Mouse (Mus musculus): ENCODE measurements around the gene Dscaml1. TPM values are rescaled to one million over a fixed set of nuclear protein-coding genes. Genes with fewer than 3 reads are reported as not detected.

Dscaml1 gene
- total RNA-seq, 1 experiment = 1.3 TPM

- Histone ChIP-seq H3K36me3 (ENCODE audit: control insufficient read depth, insufficient read depth, low read length, poor library complexity, severe bottlenecking) (no peaks in the 10 kb centered on the region), H3K9me3 (ENCODE audit: control insufficient read depth, insufficient read depth, low read depth, low read length) (no peaks in the 10 kb centered on the region), H3K27ac (ENCODE audit: insufficient read depth, low read depth, low read length, poor library complexity, severe bottlenecking) (no peak overlapping the region), H3K9ac (ENCODE audit: insufficient read depth, low read depth, low read length, poor library complexity, severe bottlenecking) (no peak overlapping the region), H3K4me3 (ENCODE audit: insufficient read depth in 1 of 2, low read depth in 1 of 2, low read length in 2 of 2, poor library complexity in 1 of 2, severe bottlenecking in 1 of 2) (no peak overlapping the region), H3K4me1 (ENCODE audit: control insufficient read depth in 2 of 2, insufficient read depth in 2 of 2, low read length in 2 of 2, poor library complexity in 1 of 2) (no peaks in the 10 kb centered on the region)
- in situ Hi-C loops (cut with MboI; ENCODE audit: low sequenced_read_pairs in 2 of 2, unreplicated experiment in 2 of 2) = no loop called here
- no peak for DNase-seq (ENCODE audit: low read depth, low spot score)
- TF ChIP-seq MAFK (IDR thresholded peaks at IDR 0.05; ENCODE audit: insufficient read depth, low read depth, low read length) (no peak), ZNF384 (IDR thresholded peaks at IDR 0.05; ENCODE audit: low read depth, low read length) (no peak), HCFC1 (IDR thresholded peaks at IDR 0.05; ENCODE audit: borderline replicate concordance, insufficient read depth, low read length) (no peak)
Observed at GRCm38 (mm10) chr9:45787071-45787470, 360.6 kb downstream of the Dscaml1 start.

GRCm38 (mm10) chr9:45787547-45787946 is 361.1 kb downstream of the Dscaml1 start:
- no peak overlapping the region for H3K27ac ChIP-seq (ENCODE audit: insufficient read depth, low read depth, low read length, poor library complexity, severe bottlenecking)
- DNase-seq (ENCODE audit: low read depth, low spot score) = no peak
- TF ChIP-seq ZNF384 (IDR thresholded peaks at IDR 0.05; ENCODE audit: low read depth, low read length) (no peak), MAFK (IDR thresholded peaks at IDR 0.05; ENCODE audit: insufficient read depth, low read depth, low read length) (no peak), CHD2 (IDR thresholded peaks at IDR 0.05; ENCODE audit: low read depth, low read length) (no peak), HCFC1 (IDR thresholded peaks at IDR 0.05; ENCODE audit: borderline replicate concordance, insufficient read depth, low read length) (no peak), ZC3H11A (IDR thresholded peaks at IDR 0.05; ENCODE audit: borderline replicate concordance, low read depth, low read length) (no peak)
- in situ Hi-C loops (cut with MboI; ENCODE audit: low sequenced_read_pairs in 2 of 2, unreplicated experiment in 2 of 2) = no loop called here
- no peaks in the 10 kb centered on the region for H3K4me1 ChIP-seq (ENCODE audit: control insufficient read depth in 2 of 2, insufficient read depth in 2 of 2, low read length in 2 of 2, poor library complexity in 1 of 2)
- H3K4me3 ChIP-seq (ENCODE audit: insufficient read depth in 1 of 2, low read depth in 1 of 2, low read length in 2 of 2, poor library complexity in 1 of 2, severe bottlenecking in 1 of 2) = no peak overlapping the region
- no peaks in the 10 kb centered on the region for H3K36me3 ChIP-seq (ENCODE audit: control insufficient read depth, insufficient read depth, low read length, poor library complexity, severe bottlenecking)
- H3K9me3 ChIP-seq (ENCODE audit: control insufficient read depth, insufficient read depth, low read depth, low read length) = no peaks in the 10 kb centered on the region
- H3K9ac ChIP-seq (ENCODE audit: insufficient read depth, low read depth, low read length, poor library complexity, severe bottlenecking) = no peak overlapping the region

GRCm38 (mm10) chr9:45788405-45788804 is 362.0 kb downstream of the Dscaml1 start:
- H3K27ac ChIP-seq (ENCODE audit: insufficient read depth, low read depth, low read length, poor library complexity, severe bottlenecking) = no peak overlapping the region
- H3K4me1 ChIP-seq (ENCODE audit: control insufficient read depth in 2 of 2, insufficient read depth in 2 of 2, low read length in 2 of 2, poor library complexity in 1 of 2) = no peaks in the 10 kb centered on the region
- in situ Hi-C loops (cut with MboI; ENCODE audit: low sequenced_read_pairs in 2 of 2, unreplicated experiment in 2 of 2) = no loop called here
- TF ChIP-seq MAFK (IDR thresholded peaks at IDR 0.05; ENCODE audit: insufficient read depth, low read depth, low read length) (no peak), HCFC1 (IDR thresholded peaks at IDR 0.05; ENCODE audit: borderline replicate concordance, insufficient read depth, low read length) (no peak), ZC3H11A (IDR thresholded peaks at IDR 0.05; ENCODE audit: borderline replicate concordance, low read depth, low read length) (no peak), CHD2 (IDR thresholded peaks at IDR 0.05; ENCODE audit: low read depth, low read length) (no peak), ZNF384 (IDR thresholded peaks at IDR 0.05; ENCODE audit: low read depth, low read length) (no peak)
- DNase-seq (ENCODE audit: low read depth, low spot score) = no peak
- H3K36me3 ChIP-seq (ENCODE audit: control insufficient read depth, insufficient read depth, low read length, poor library complexity, severe bottlenecking) = no peaks in the 10 kb centered on the region
- H3K9ac ChIP-seq (ENCODE audit: insufficient read depth, low read depth, low read length, poor library complexity, severe bottlenecking) = no peak overlapping the region
- no peaks in the 10 kb centered on the region for H3K9me3 ChIP-seq (ENCODE audit: control insufficient read depth, insufficient read depth, low read depth, low read length)
- no peak overlapping the region for H3K4me3 ChIP-seq (ENCODE audit: insufficient read depth in 1 of 2, low read depth in 1 of 2, low read length in 2 of 2, poor library complexity in 1 of 2, severe bottlenecking in 1 of 2)

- H3K4me3 ChIP-seq (ENCODE audit: insufficient read depth in 1 of 2, low read depth in 1 of 2, low read length in 2 of 2, poor library complexity in 1 of 2, severe bottlenecking in 1 of 2) = no peak overlapping the region
- no peak overlapping the region for H3K27ac ChIP-seq (ENCODE audit: insufficient read depth, low read depth, low read length, poor library complexity, severe bottlenecking)
- TF ChIP-seq ZC3H11A (IDR thresholded peaks at IDR 0.05; ENCODE audit: borderline replicate concordance, low read depth, low read length) = no peak
- no peak for TF ChIP-seq ZNF384 (IDR thresholded peaks at IDR 0.05; ENCODE audit: low read depth, low read length)
- no peak for TF ChIP-seq MAFK (IDR thresholded peaks at IDR 0.05; ENCODE audit: insufficient read depth, low read depth, low read length)
- no peak for TF ChIP-seq HCFC1 (IDR thresholded peaks at IDR 0.05; ENCODE audit: borderline replicate concordance, insufficient read depth, low read length)
- no peak for TF ChIP-seq CHD2 (IDR thresholded peaks at IDR 0.05; ENCODE audit: low read depth, low read length)
- H3K36me3 ChIP-seq (ENCODE audit: control insufficient read depth, insufficient read depth, low read length, poor library complexity, severe bottlenecking) = 0 out of 2 replicates have a peak, but pooled peaks cover 2% of the 10 kb centered on the region
- H3K4me1 ChIP-seq (ENCODE audit: control insufficient read depth in 2 of 2, insufficient read depth in 2 of 2, low read length in 2 of 2, poor library complexity in 1 of 2) = no peaks in the 10 kb centered on the region
- H3K9ac ChIP-seq (ENCODE audit: insufficient read depth, low read depth, low read length, poor library complexity, severe bottlenecking) = no peak overlapping the region
- in situ Hi-C loops (cut with MboI; ENCODE audit: low sequenced_read_pairs in 2 of 2, unreplicated experiment in 2 of 2) = no loop called here
- no peak for DNase-seq (ENCODE audit: low read depth, low spot score)
- H3K9me3 ChIP-seq (ENCODE audit: control insufficient read depth, insufficient read depth, low read depth, low read length) = no peaks in the 10 kb centered on the region
Observed at GRCm38 (mm10) chr9:45791456-45792142, 365.2 kb downstream of the Dscaml1 start.

All from ES-E14 (cell line).